Mouse (Mus musculus) erythroblast, embryonic 14.5 days (primary cell): ENCODE data around the gene Gclc.

Experiments used
- GATA1 ChIP-seq: IDR thresholded peaks from 2 replicates; pipeline ENCODE4 v1.6.1; 2012; ENCODE audit warnings: low read length, inconsistent platforms, mixed read lengths
- TAL1 ChIP-seq: IDR thresholded peaks from 3 replicates; pipeline ENCODE4 v1.6.1; 2012; ENCODE audit warnings: low read length, inconsistent platforms, mixed read lengths

DNA sequence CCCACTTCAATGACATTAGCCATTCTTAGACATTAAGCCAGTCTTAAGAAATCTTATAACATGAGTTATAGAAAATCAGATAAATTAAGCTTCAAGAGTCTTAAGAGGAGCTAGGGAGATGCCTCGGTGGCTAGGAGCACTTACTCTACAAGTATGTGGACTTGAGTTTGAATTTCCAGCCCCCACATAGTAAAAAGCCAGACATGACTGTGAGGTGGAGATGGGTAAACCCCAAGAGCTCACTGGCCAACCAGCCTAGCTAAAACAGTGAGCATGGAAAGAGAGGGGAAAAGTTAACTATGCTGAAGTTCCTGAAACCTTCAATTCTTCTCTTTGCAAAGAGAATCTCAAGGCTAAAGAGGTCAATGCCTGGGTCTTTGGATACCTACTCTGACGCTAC is 27.3 kb upstream of the Gclc start:
- TF ChIP-seq TAL1 (no peak), GATA1 (no peak)
